Comparison of ENCODE assay signal across 23 mouse cellular contexts in the genomic region with DNA sequence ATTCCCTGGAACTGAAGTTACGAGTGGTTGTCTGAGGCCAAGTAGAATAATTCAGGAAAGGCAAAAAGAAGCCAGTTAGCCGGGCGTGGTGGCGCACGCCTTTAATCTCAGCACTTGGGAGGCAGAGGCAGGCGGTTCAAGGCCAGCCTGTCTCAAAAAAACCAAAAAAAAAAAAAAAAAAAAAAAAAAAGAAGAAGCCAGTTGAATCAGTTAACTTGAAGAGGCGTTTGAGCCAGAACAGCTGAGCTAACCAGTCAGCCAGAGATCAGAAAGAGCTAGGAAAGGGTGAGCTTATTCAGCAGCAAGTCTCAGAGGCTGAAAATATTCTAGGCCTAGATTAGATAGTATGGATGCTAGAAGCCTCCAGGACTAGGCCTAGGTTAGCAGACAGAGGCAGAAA. TPM values are rescaled to one million over a fixed set of nuclear protein-coding genes. Genes with fewer than 3 reads are reported as not detected.
DNase-seq lines count a peak whose midpoint lies in the region; ATAC-seq and TF ChIP-seq lines count a peak whose summit lies in the region.
"Had no signal": no experiment of that assay in that cellular context is flagged by ENCODE, and none has a peak within 500 bp of the region (broad histone marks: within the 10 kb centered on the region; RNA-seq: fewer than 3 reads in every experiment).

No protein-coding gene starts in this region.

- no peaks in the 10 kb centered on the region for H3K9me3 ChIP-seq in ES-E14 (ENCODE audit: control insufficient read depth, insufficient read depth, low read depth, low read length)
- H3K9me3 ChIP-seq in MEL (replicated peaks; ENCODE audit: insufficient read depth, low read length): no peaks in the 10 kb centered on the region
- H3K9me3 ChIP-seq in hindbrain, embryonic 14.5 days (ENCODE audit: control insufficient read depth, low read length): no peaks in the 10 kb centered on the region
- H3K9me3 ChIP-seq in forebrain, postnatal 0 days (ENCODE audit: low read length): no peaks in the 10 kb centered on the region
- H3K9me3 ChIP-seq: embryonic facial prominence, embryonic 15.5 days; forebrain, embryonic 12.5 days; G1E had no signal

- TF ChIP-seq POLR2A in MEL (IDR thresholded peaks at IDR 0.05; ENCODE audit: control insufficient read depth in 1 of 2, insufficient read depth in 1 of 2, low read depth in 1 of 2, low read length in 2 of 2, poor library complexity in 1 of 2): no peak

- TF ChIP-seq EP300 in MEL (IDR thresholded peaks at IDR 0.05; ENCODE audit: low read depth in 1 of 2, low read length in 2 of 2): no peak

- in situ Hi-C loops in ES-E14 (cut with MboI; ENCODE audit: low sequenced_read_pairs in 2 of 2, unreplicated experiment in 2 of 2): no loop called here

- TF ChIP-seq CTCF in MEL (IDR thresholded peaks at IDR 0.05 in 2 of 3, conservative IDR thresholded peaks at IDR 0.05 in 1 of 3; ENCODE audit: control insufficient read depth in 1 of 3, insufficient read depth in 1 of 3, low read depth in 2 of 3, low read length in 3 of 3, poor library complexity in 1 of 3, severe bottlenecking in 1 of 3): no peak
- TF ChIP-seq CTCF in forebrain, postnatal 0 days (IDR thresholded peaks at IDR 0.05; ENCODE audit: low read depth): no peak

- H3K4me1 ChIP-seq in ES-E14 (ENCODE audit: control insufficient read depth in 2 of 2, insufficient read depth in 2 of 2, low read length in 2 of 2, poor library complexity in 1 of 2) (peaks cover 0 to 3% of the 10 kb centered on the region in 2 experiments; a peak in 1 of 4 replicates), MEL (ENCODE audit: control insufficient read depth in 1 of 2, insufficient read depth in 2 of 2, low read length in 2 of 2) (no peaks in the 10 kb centered on the region)
- no peaks in the 10 kb centered on the region for H3K4me1 ChIP-seq in hindbrain, embryonic 14.5 days (replicated peaks; ENCODE audit: control insufficient read depth, insufficient read depth, low read length)
- no peaks in the 10 kb centered on the region for H3K4me1 ChIP-seq in forebrain, postnatal 0 days (ENCODE audit: insufficient read depth)
- H3K4me1 ChIP-seq: embryonic facial prominence, embryonic 15.5 days had no signal

- no peaks in the 10 kb centered on the region for H3K79me2 ChIP-seq in MEL (ENCODE audit: control insufficient read depth, insufficient read depth, low read length, poor library complexity)

- TF ChIP-seq RAD21 in MEL (IDR thresholded peaks at IDR 0.05; ENCODE audit: low read depth, low read length): no peak

- H3K27me3 ChIP-seq in MEL (ENCODE audit: control insufficient read depth in 1 of 2, insufficient read depth in 2 of 2, low read length in 2 of 2): no peaks in the 10 kb centered on the region
- H3K27me3 ChIP-seq in hindbrain, embryonic 14.5 days (ENCODE audit: control insufficient read depth, insufficient read depth, low read length): no peaks in the 10 kb centered on the region
- H3K27me3 ChIP-seq in forebrain, postnatal 0 days (ENCODE audit: insufficient read depth, low read length): no peaks in the 10 kb centered on the region
- H3K27me3 ChIP-seq: embryonic facial prominence, embryonic 13.5 days; embryonic facial prominence, embryonic 15.5 days; forebrain, embryonic 12.5 days had no signal

- H3K36me3 ChIP-seq in ES-E14 (ENCODE audit: control insufficient read depth, insufficient read depth, low read length, poor library complexity, severe bottlenecking) (0 out of 2 replicates have a peak, but pooled peaks cover 4% of the 10 kb centered on the region), MEL (ENCODE audit: control insufficient read depth in 1 of 2, insufficient read depth in 2 of 2, low read length in 2 of 2) (no peaks in the 10 kb centered on the region)
- no peaks in the 10 kb centered on the region for H3K36me3 ChIP-seq in hindbrain, embryonic 14.5 days (replicated peaks; ENCODE audit: control insufficient read depth, insufficient read depth)
- H3K36me3 ChIP-seq in forebrain, postnatal 0 days (ENCODE audit: insufficient read depth): peaks cover 8% of the 10 kb centered on the region
- H3K36me3 ChIP-seq: embryonic facial prominence, embryonic 15.5 days; forebrain, embryonic 10.5 days; forebrain, embryonic 12.5 days had no signal

- ATAC-seq in hindbrain, embryonic 14.5 days (ENCODE audit: low FRiP score): no peak
- ATAC-seq in forebrain, postnatal 0 days: no peak
- ATAC-seq: forebrain, embryonic 14.5 days; forebrain, embryonic 16.5 days had no signal

- H3K9ac ChIP-seq in ES-E14 (ENCODE audit: insufficient read depth, low read depth, low read length, poor library complexity, severe bottlenecking): no peak overlapping the region
- no peak overlapping the region for H3K9ac ChIP-seq in MEL (ENCODE audit: control insufficient read depth, low read depth, low read length, poor library complexity, severe bottlenecking)
- no peak overlapping the region for H3K9ac ChIP-seq in hindbrain, embryonic 14.5 days
- H3K9ac ChIP-seq in forebrain, postnatal 0 days: no peak overlapping the region
- H3K9ac ChIP-seq: embryonic facial prominence, embryonic 13.5 days; embryonic facial prominence, embryonic 15.5 days; forebrain, embryonic 12.5 days had no signal

- H3K27ac ChIP-seq in ES-E14 (ENCODE audit: insufficient read depth, low read depth, low read length, poor library complexity, severe bottlenecking): no peak overlapping the region
- H3K27ac ChIP-seq in MEL (ENCODE audit: control insufficient read depth, low read depth, low read length): no peak overlapping the region
- H3K27ac ChIP-seq in hindbrain, embryonic 14.5 days: no peak overlapping the region
- no peak overlapping the region for H3K27ac ChIP-seq in forebrain, postnatal 0 days (ENCODE audit: low read depth, low read length)
- H3K27ac ChIP-seq: embryonic facial prominence, embryonic 13.5 days; embryonic facial prominence, embryonic 15.5 days; forebrain, embryonic 10.5 days; forebrain, embryonic 12.5 days had no signal

- DNase-seq in ES-E14 (ENCODE audit: low read depth, low spot score) (no peak), MEL (ENCODE audit: low read depth, low spot score) (no peak), ZHBTc4 (ENCODE audit: low read depth, low spot score) (peak; percentile 33)
- no peak for DNase-seq in hindbrain, embryonic 14.5 days (ENCODE audit: low spot score)
- no peak for DNase-seq in forebrain, postnatal 0 days
- DNase-seq: adrenal gland, adult 2 months; adrenal gland, postnatal 10 days; adrenal gland, postnatal 25 days; cerebellum, adult 11 months; cerebellum, adult 18-20 months; cerebellum, adult 8-10 months; cerebellum, adult 9-11 months; cerebellum, postnatal 14 days; cerebellum, postnatal 36 days; embryo, embryonic 11 days had no signal

- H3K4me3 ChIP-seq in ES-E14 (ENCODE audit: insufficient read depth in 1 of 2, low read depth in 1 of 2, low read length in 2 of 2, poor library complexity in 1 of 2, severe bottlenecking in 1 of 2) (no peak overlapping the region), MEL (ENCODE audit: control insufficient read depth in 1 of 2, insufficient read depth in 1 of 2, low read depth in 2 of 2, low read length in 2 of 2) (no peak overlapping the region)
- H3K4me3 ChIP-seq in hindbrain, embryonic 14.5 days (replicated peaks; ENCODE audit: low read length): no peak overlapping the region
- no peak overlapping the region for H3K4me3 ChIP-seq in forebrain, postnatal 0 days (ENCODE audit: low read depth, low read length)
- H3K4me3 ChIP-seq: embryonic facial prominence, embryonic 13.5 days; embryonic facial prominence, embryonic 15.5 days; erythroblast, embryonic 14.5 days; forebrain, embryonic 10.5 days; forebrain, embryonic 12.5 days had no signal

- WGBS in hindbrain, embryonic 14.5 days: 86% methylated on average over 7 of the region's 7 CpGs
- 85% methylated on average over 7 of the region's 7 CpGs for WGBS in forebrain, postnatal 0 days

- H3K4me2 ChIP-seq in hindbrain, embryonic 14.5 days (replicated peaks): no peak overlapping the region
- no peak overlapping the region for H3K4me2 ChIP-seq in forebrain, postnatal 0 days (ENCODE audit: low read depth)
- H3K4me2 ChIP-seq: embryonic facial prominence, embryonic 13.5 days; embryonic facial prominence, embryonic 15.5 days; forebrain, embryonic 12.5 days had no signal

TF ChIP-seq in ES-E14, 5 proteins besides CTCF, POLR2A, EP300 and RAD21:
- TF ChIP-seq ZNF384 (IDR thresholded peaks at IDR 0.05; ENCODE audit: low read depth, low read length): peak; percentile 59; the same call in 1 of the 2 replicates
- no peak for TF ChIP-seq CHD2 (IDR thresholded peaks at IDR 0.05; ENCODE audit: low read depth, low read length)

TF ChIP-seq in MEL, 35 proteins besides CTCF, POLR2A, EP300 and RAD21 (continues in another document):
- TF ChIP-seq MAFK (IDR thresholded peaks at IDR 0.05; ENCODE audit: borderline replicate concordance, low read depth, low read length) (no peak), POLR2AphosphoS5 (IDR thresholded peaks at IDR 0.05; ENCODE audit: borderline replicate concordance, low read depth, low read length) (no peak), SMC3 (IDR thresholded peaks at IDR 0.05; ENCODE audit: low read depth, low read length) (no peak), TAL1 (IDR thresholded peaks at IDR 0.05; ENCODE audit: low read length) (no peak), MYC (IDR thresholded peaks at IDR 0.05; ENCODE audit: low read depth, low read length) (no peak)

RNA-seq across cellular contexts. Expression of a gene that starts 28.4 kb away (rescaled TPM):
- 61.2 and 125 TPM in 2 replicates for total RNA-seq in ES-E14 (2012; rRNA removed)
- total RNA-seq in MEL (2012; rRNA removed): 26.3 and 26.8 TPM in 2 replicates
- 10 to 100 TPM in 1 of 2 experiments, not detected in 1; 23.6 TPM for polyA plus RNA-seq in MEL (2012; ENCODE audit: insufficient read depth in 1 of 2, insufficient read length in 2 of 2, low read depth in 1 of 2, low replicate concordance in 2 of 2, missing spikeins in 1 of 2)
- polyA plus RNA-seq in hindbrain, embryonic 14.5 days (2014; fragmentation: Nextera tagmentation; extraction: Ambion mirVana): 36.6 and 38.5 TPM in 2 replicates
- 25.7 and 42.5 TPM in 2 replicates for total RNA-seq in forebrain, postnatal 0 days (2014; rRNA removed)
- 40.4 and 45.2 TPM in 2 replicates for polyA plus RNA-seq in forebrain, postnatal 0 days (2015; fragmentation: Nextera tagmentation; extraction: Ambion mirVana)

RNA-seq across cellular contexts. Expression of a gene that starts 39.3 kb away (rescaled TPM):
- total RNA-seq in ES-E14 (2012; rRNA removed) (13.6 and 14.0 TPM in 2 replicates), MEL (2012; rRNA removed) (not detected in 2 replicates)
- not detected for polyA plus RNA-seq in MEL (2012; ENCODE audit: insufficient read depth in 1 of 2, insufficient read length in 2 of 2, low read depth in 1 of 2, low replicate concordance in 2 of 2, missing spikeins in 1 of 2)
- polyA plus RNA-seq in hindbrain, embryonic 14.5 days (2014; fragmentation: Nextera tagmentation; extraction: Ambion mirVana): 29.8 and 32.1 TPM in 2 replicates
- 16.7 and 26.7 TPM in 2 replicates for total RNA-seq in forebrain, postnatal 0 days (2014; rRNA removed)
- 66.3 and 68.6 TPM in 2 replicates for polyA plus RNA-seq in forebrain, postnatal 0 days (2015; fragmentation: Nextera tagmentation; extraction: Ambion mirVana)
- total RNA-seq: G1E had no signal
- polyA plus RNA-seq: G1E had no signal

RNA-seq across cellular contexts. Expression of a gene that starts 54.6 kb away (rescaled TPM):
- total RNA-seq in ES-E14 (2012; rRNA removed): 103 and 107 TPM in 2 replicates
- total RNA-seq in MEL (2012; rRNA removed): 83.1 and 85.0 TPM in 2 replicates
- 100 to 1,000 TPM; 117 to 681 TPM for polyA plus RNA-seq in MEL (2012; ENCODE audit: insufficient read depth in 1 of 2, insufficient read length in 2 of 2, low read depth in 1 of 2, low replicate concordance in 2 of 2, missing spikeins in 1 of 2)
- polyA plus RNA-seq in hindbrain, embryonic 14.5 days (2014; fragmentation: Nextera tagmentation; extraction: Ambion mirVana): 203 and 213 TPM in 2 replicates
- 171 and 186 TPM in 2 replicates for total RNA-seq in forebrain, postnatal 0 days (2014; rRNA removed)
- 163 and 180 TPM in 2 replicates for polyA plus RNA-seq in forebrain, postnatal 0 days (2015; fragmentation: Nextera tagmentation; extraction: Ambion mirVana)

Comparison
In these comparisons a context has a peak if more than half of its experiments do, and no peak if none do; other contexts are left out.
1. RNA of a gene that starts 39.3 kb away (total RNA-seq): 16.7 to 26.7 TPM in forebrain, postnatal 0 days and 13.6 to 14.0 TPM in ES-E14; not detected in MEL; every median in the first group is over 10 times any median in the second.